ENCODE assay signal across 8 mouse cellular contexts in genomic region chr17:83705352-83706115, GRCm38 (mm10). TPM values are rescaled to one million over a fixed set of nuclear protein-coding genes. Genes with fewer than 3 reads are reported as not detected.
DNase-seq lines count a peak whose midpoint lies in the region; ATAC-seq and TF ChIP-seq lines count a peak whose summit lies in the region.

No protein-coding gene starts in this region.

- 0 out of 2 replicates have a peak, but pooled peaks have one; percentile 4 for TF ChIP-seq CTCF in forebrain, postnatal 0 days (IDR thresholded peaks at IDR 0.05; ENCODE audit: low read depth)
- TF ChIP-seq CTCF in hindbrain, postnatal 0 days (IDR thresholded peaks at IDR 0.05; ENCODE audit: low read depth), result no peak

- H3K4me2 ChIP-seq in forebrain, postnatal 0 days (ENCODE audit: low read depth), result peak overlapping the region; percentile 93
- H3K4me2 ChIP-seq in hindbrain, postnatal 0 days (ENCODE audit: low read depth, low read length), result peak overlapping the region; percentile 87

- peak overlapping the region; percentile 77 for H3K27ac ChIP-seq in forebrain, postnatal 0 days (ENCODE audit: low read depth, low read length)
- H3K27ac ChIP-seq in hindbrain, postnatal 0 days, result peak overlapping the region; percentile 94
- peak overlapping the region; percentile 99 for H3K27ac ChIP-seq in limb, embryonic 10.5 days
- H3K27ac ChIP-seq in midbrain, embryonic 10.5 days (replicated peaks), result peak overlapping the region; percentile 98

- peak; percentile 72 for ATAC-seq in forebrain, postnatal 0 days
- ATAC-seq in hindbrain, postnatal 0 days, result peak; percentile 85

- peak; percentile 36 to 37 for DNase-seq in urinary bladder, postnatal 36 days (ENCODE audit: low spot score in 2 of 2)
- no peak for DNase-seq in urinary bladder, postnatal 25 days (ENCODE audit: low spot score)
- DNase-seq in cerebellum, adult 11-12 months, result peak; percentile 74
- DNase-seq in forebrain, postnatal 0 days, result peak; percentile 81
- peak; percentile 77 for DNase-seq in hindbrain, postnatal 0 days (ENCODE audit: low spot score)
- peak; percentile 77 for DNase-seq in limb, embryonic 10.5 days (ENCODE audit: low spot score)
- DNase-seq in midbrain, embryonic 10.5 days (ENCODE audit: low spot score), result peak; percentile 67
- peak; percentile 93 for DNase-seq in splenic B cell, adult 2 months (ENCODE audit: low read depth, low spot score)

- peak overlapping the region; percentile 80 for H3K9ac ChIP-seq in forebrain, postnatal 0 days
- peak overlapping the region; percentile 91 for H3K9ac ChIP-seq in hindbrain, postnatal 0 days (replicated peaks; ENCODE audit: low read length)

- H3K36me3 ChIP-seq in forebrain, postnatal 0 days (ENCODE audit: insufficient read depth), result 0 out of 2 replicates have a peak, but pooled peaks cover 3% of the 10 kb centered on the region
- no peaks in the 10 kb centered on the region; the same call in 1 of the 2 replicates for H3K36me3 ChIP-seq in hindbrain, postnatal 0 days (ENCODE audit: insufficient read depth, low read length)
- peaks cover 15% of the 10 kb centered on the region for H3K36me3 ChIP-seq in limb, embryonic 10.5 days
- peaks cover 7% of the 10 kb centered on the region for H3K36me3 ChIP-seq in midbrain, embryonic 10.5 days
- H3K36me3 ChIP-seq in splenic B cell, adult 2 months (ENCODE audit: control insufficient read depth, insufficient read depth, low read length, poor library complexity, severe bottlenecking), result no peaks in the 10 kb centered on the region

- 1% methylated on average over 32 of the region's 38 CpGs for WGBS in forebrain, postnatal 0 days
- WGBS in hindbrain, postnatal 0 days, result 3% methylated on average over 20 of the region's 38 CpGs
- 3% methylated on average over 38 of the region's 38 CpGs for WGBS in limb, embryonic 10.5 days
- 2% methylated on average over 36 of the region's 38 CpGs for WGBS in midbrain, embryonic 10.5 days

- no peaks in the 10 kb centered on the region for H3K9me3 ChIP-seq in forebrain, postnatal 0 days (ENCODE audit: low read length)
- no peaks in the 10 kb centered on the region for H3K9me3 ChIP-seq in hindbrain, postnatal 0 days (ENCODE audit: low read length)
- no peaks in the 10 kb centered on the region for H3K9me3 ChIP-seq in limb, embryonic 10.5 days (replicated peaks)
- H3K9me3 ChIP-seq in midbrain, embryonic 10.5 days (replicated peaks), result no peaks in the 10 kb centered on the region

- peak overlapping the region; percentile 61 for H3K4me3 ChIP-seq in forebrain, postnatal 0 days (ENCODE audit: low read depth, low read length)
- peak overlapping the region; percentile 78 for H3K4me3 ChIP-seq in hindbrain, postnatal 0 days (ENCODE audit: low read length)
- H3K4me3 ChIP-seq in limb, embryonic 10.5 days, result peak overlapping the region; percentile 93
- peak overlapping the region; percentile 88 for H3K4me3 ChIP-seq in midbrain, embryonic 10.5 days

- H3K27me3 ChIP-seq in forebrain, postnatal 0 days (ENCODE audit: insufficient read depth, low read length), result no peaks in the 10 kb centered on the region
- no peaks in the 10 kb centered on the region for H3K27me3 ChIP-seq in hindbrain, postnatal 0 days (ENCODE audit: insufficient read depth, low read length)
- no peaks in the 10 kb centered on the region for H3K27me3 ChIP-seq in limb, embryonic 10.5 days (ENCODE audit: low read depth, poor library complexity, severe bottlenecking)
- H3K27me3 ChIP-seq in midbrain, embryonic 10.5 days (ENCODE audit: low read depth, poor library complexity, severe bottlenecking), result 0 out of 2 replicates have a peak, but pooled peaks cover 3% of the 10 kb centered on the region
- H3K27me3 ChIP-seq in splenic B cell, adult 2 months (ENCODE audit: control insufficient read depth, insufficient read depth, low read length, poor library complexity, severe bottlenecking), result no peaks in the 10 kb centered on the region

- no peaks in the 10 kb centered on the region for H3K4me1 ChIP-seq in forebrain, postnatal 0 days (ENCODE audit: insufficient read depth)
- H3K4me1 ChIP-seq in hindbrain, postnatal 0 days (ENCODE audit: insufficient read depth, low read length), result no peaks in the 10 kb centered on the region
- peaks cover 22% of the 10 kb centered on the region for H3K4me1 ChIP-seq in limb, embryonic 10.5 days
- peaks cover 16% of the 10 kb centered on the region for H3K4me1 ChIP-seq in midbrain, embryonic 10.5 days

RNA-seq across cellular contexts. Expression of gene Mta3, which starts 0.4 kb away (rescaled TPM):
- total RNA-seq in forebrain, postnatal 0 days (2014; rRNA removed), result 38.9 and 47.5 TPM in 2 replicates
- polyA plus RNA-seq in forebrain, postnatal 0 days (2015; fragmentation: Nextera tagmentation; extraction: Ambion mirVana), result 28.0 and 35.7 TPM in 2 replicates
- 31.7 and 58.5 TPM in 2 replicates for total RNA-seq in hindbrain, postnatal 0 days (2014; rRNA removed)
- polyA plus RNA-seq in hindbrain, postnatal 0 days (2015; fragmentation: Nextera tagmentation; extraction: Ambion mirVana), result 33.0 and 36.8 TPM in 2 replicates
- polyA plus RNA-seq in limb, embryonic 10.5 days (2016; fragmentation: Nextera tagmentation; extraction: Ambion mirVana), result 46.2 and 49.0 TPM in 2 replicates
- polyA plus RNA-seq in midbrain, embryonic 10.5 days (2016; fragmentation: Nextera tagmentation; extraction: Ambion mirVana), result 32.6 and 35.4 TPM in 2 replicates
